Mouse (Mus musculus) brain, embryonic 14.5 days (tissue): Measurements from ENCODE around the gene Zp3r.

ENCODE experiments used
- CTCF ChIP-seq: fragments of 200-500 bp; IDR thresholded peaks from 2 replicates; pipeline ENCODE4 v1.5.1; 2012; ENCODE audit warnings: inconsistent platforms, mild to moderate bottlenecking, moderate library complexity, borderline replicate concordance; ENCODE audit not compliant: insufficient read depth, insufficient read length; ENCODE audit errors: extremely low read depth
- POLR2A ChIP-seq: fragments of 200-500 bp; IDR thresholded peaks from 2 replicates; pipeline ENCODE4 v1.6.1; 2012; ENCODE audit warnings: mild to moderate bottlenecking, inconsistent platforms, borderline replicate concordance; ENCODE audit not compliant: poor library complexity, insufficient read depth, insufficient read length, severe bottlenecking; ENCODE audit errors: extremely low read depth

- TF ChIP-seq POLR2A, result no peak
- no peak for TF ChIP-seq CTCF
These were observed 14.7 kb upstream of the Zp3r start for GRCm38 (mm10) chr1:130644103-130644502.
